Mouse (Mus musculus) MEL (cell line): ENCODE data around the gene Gen1. TPM values are rescaled to one million over a fixed set of nuclear protein-coding genes. Genes with fewer than 3 reads are reported as not detected.

Experiments
- DNase-seq: peaks from one replicate; pipeline ENCODE4 v3.0.0; 2011; ENCODE audit warnings: low read depth, low spot score
- H3K27ac ChIP-seq: 2 replicates; pipeline ENCODE4 v1.5.1; 2012; ENCODE audit warnings: low read depth, mild to moderate bottlenecking, control low read depth, low read length, moderate library complexity; ENCODE audit not compliant: control insufficient read depth
- H3K27me3 ChIP-seq, 2 experiments: fragments of 150-350 bp in 1 of 2; sonication (generic) in 1 of 2; 2 replicates each; pipeline ENCODE4 v1.6.1; 2012; ENCODE audit warnings: low read length in 2 of 2, mild to moderate bottlenecking in 2 of 2, improper control_type of control experiment in 1 of 2, moderate library complexity in 1 of 2; ENCODE audit not compliant: insufficient read depth in 2 of 2, control insufficient read depth in 1 of 2
- H3K36me3 ChIP-seq, 2 experiments: 2 replicates each; pipeline ENCODE4 v1.6.1; 2012 to 2014; ENCODE audit warnings: low read length in 2 of 2, improper control_type of control experiment in 1 of 2, inconsistent platforms in 1 of 2, mild to moderate bottlenecking in 1 of 2; ENCODE audit not compliant: insufficient read depth in 2 of 2, control insufficient read depth in 1 of 2
- H3K4me1 ChIP-seq, 2 experiments: fragments of 150-350 bp in 1 of 2; sonication (generic) in 1 of 2; 2 replicates each; pipeline ENCODE4 v1.6.1; 2012; ENCODE audit warnings: low read length in 2 of 2, improper control_type of control experiment in 1 of 2, mild to moderate bottlenecking in 1 of 2; ENCODE audit not compliant: insufficient read depth in 2 of 2, control insufficient read depth in 1 of 2
- H3K4me3 ChIP-seq, 2 experiments: fragments of 150-350 bp in 1 of 2; sonication (generic) in 1 of 2; 2 replicates each; pipeline ENCODE4 v1.5.1; 2012; ENCODE audit warnings: low read depth in 2 of 2, low read length in 2 of 2, mild to moderate bottlenecking in 2 of 2, moderate library complexity in 2 of 2, control low read depth in 1 of 2, improper control_type of control experiment in 1 of 2; ENCODE audit not compliant: control insufficient read depth in 1 of 2, insufficient read depth in 1 of 2
- H3K79me2 ChIP-seq: 2 replicates; pipeline ENCODE4 v1.6.1; 2012; ENCODE audit warnings: mild to moderate bottlenecking, low read length, moderate library complexity; ENCODE audit not compliant: control insufficient read depth, poor library complexity, insufficient read depth
- H3K9ac ChIP-seq: 2 replicates; pipeline ENCODE4 v1.6.1; 2012; ENCODE audit warnings: low read depth, mild to moderate bottlenecking, control low read depth, low read length, moderate library complexity; ENCODE audit not compliant: control insufficient read depth, poor library complexity, severe bottlenecking
- H3K9me3 ChIP-seq: fragments of 150-350 bp; sonication (generic); replicated peaks from 2 replicates; pipeline ENCODE4 v1.6.1; 2012; ENCODE audit warnings: mild to moderate bottlenecking, low read length, improper control_type of control experiment, moderate library complexity; ENCODE audit not compliant: insufficient read depth
- BHLHE40 ChIP-seq: IDR thresholded peaks from 2 replicates; pipeline ENCODE4 v1.6.1; 2012; ENCODE audit warnings: low read depth, mild to moderate bottlenecking, inconsistent platforms, low read length, improper control_type of control experiment, borderline replicate concordance
- CHD1 ChIP-seq: IDR thresholded peaks from 2 replicates; pipeline ENCODE4 v1.6.1; 2012; ENCODE audit warnings: low read depth, mild to moderate bottlenecking, inconsistent platforms, low read length, improper control_type of control experiment
- CTCF ChIP-seq, 3 experiments: IDR thresholded peaks in 2 of 3; conservative IDR thresholded peaks in 1 of 3; 2 replicates each; pipeline ENCODE4 v1.5.1; 2011 to 2012; ENCODE audit warnings: low read length in 3 of 3, low read depth in 2 of 3, mild to moderate bottlenecking in 2 of 3, improper control_type of control experiment in 1 of 3, inconsistent platforms in 1 of 3, mixed read lengths in 1 of 3, moderate library complexity in 1 of 3; ENCODE audit not compliant: control insufficient read depth in 1 of 3, insufficient read depth in 1 of 3, poor library complexity in 1 of 3, severe bottlenecking in 1 of 3
- EP300 ChIP-seq, 2 experiments: IDR thresholded peaks; 2 replicates each; pipeline ENCODE4 v1.6.1; 2011; ENCODE audit warnings: improper control_type of control experiment in 2 of 2, low read length in 2 of 2, low read depth in 1 of 2, mild to moderate bottlenecking in 1 of 2
- GABPA ChIP-seq: IDR thresholded peaks from 2 replicates; pipeline ENCODE4 v1.6.1; 2012; ENCODE audit warnings: low read depth, mild to moderate bottlenecking, inconsistent platforms, low read length, improper control_type of control experiment, moderate library complexity
- HCFC1 ChIP-seq: IDR thresholded peaks from 2 replicates; pipeline ENCODE4 v1.6.1; 2012; ENCODE audit warnings: low read depth, mild to moderate bottlenecking, inconsistent platforms, low read length, improper control_type of control experiment, moderate library complexity
- KAT2A ChIP-seq: conservative IDR thresholded peaks from 2 replicates; pipeline ENCODE4 v1.6.1; 2012; ENCODE audit warnings: low read depth, low read length, improper control_type of control experiment, inconsistent platforms
- MAFK ChIP-seq: IDR thresholded peaks from 2 replicates; pipeline ENCODE4 v1.6.1; 2011; ENCODE audit warnings: low read depth, mild to moderate bottlenecking, low read length, improper control_type of control experiment, borderline replicate concordance
- MAZ ChIP-seq: IDR thresholded peaks from 2 replicates; pipeline ENCODE4 v1.6.1; 2012; ENCODE audit warnings: low read depth, mild to moderate bottlenecking, inconsistent platforms, low read length, improper control_type of control experiment
- MEF2A ChIP-seq: IDR thresholded peaks from 2 replicates; pipeline ENCODE4 v1.6.1; 2014; ENCODE audit warnings: low read depth, mild to moderate bottlenecking, inconsistent platforms, low read length, improper control_type of control experiment; ENCODE audit not compliant: poor library complexity, insufficient replicate concordance, severe bottlenecking; ENCODE audit errors: extremely low read depth
- POLR2AphosphoS2 ChIP-seq: IDR thresholded peaks from 2 replicates; pipeline ENCODE4 v1.6.1; 2011; ENCODE audit warnings: low read length, improper control_type of control experiment
- POLR2AphosphoS5 ChIP-seq: IDR thresholded peaks from 2 replicates; pipeline ENCODE4 v1.6.1; 2012; ENCODE audit warnings: low read depth, borderline replicate concordance, mild to moderate bottlenecking, inconsistent platforms, low read length, moderate library complexity, mixed read lengths
- RAD21 ChIP-seq: IDR thresholded peaks from 2 replicates; pipeline ENCODE4 v1.6.1; 2011; ENCODE audit warnings: mild to moderate bottlenecking, low read depth, low read length, improper control_type of control experiment
- SMC3 ChIP-seq: IDR thresholded peaks from 2 replicates; pipeline ENCODE4 v1.6.1; 2011; ENCODE audit warnings: low read depth, low read length, improper control_type of control experiment
- TBP ChIP-seq: IDR thresholded peaks from 2 replicates; pipeline ENCODE4 v1.8.0; 2011; ENCODE audit warnings: low read depth, low read length, improper control_type of control experiment
- UBTF ChIP-seq: IDR thresholded peaks from 2 replicates; pipeline ENCODE4 v1.6.1; 2012; ENCODE audit warnings: low read depth, mild to moderate bottlenecking, inconsistent platforms, low read length, improper control_type of control experiment, moderate library complexity, borderline replicate concordance; ENCODE audit not compliant: insufficient read depth
- USF2 ChIP-seq, 2 experiments: IDR thresholded peaks; 2 replicates each; pipeline ENCODE4 v1.6.1; 2011 to 2012; ENCODE audit warnings: improper control_type of control experiment in 2 of 2, low read length in 2 of 2, borderline replicate concordance in 1 of 2, inconsistent platforms in 1 of 2, low read depth in 1 of 2, mild to moderate bottlenecking in 1 of 2; ENCODE audit not compliant: insufficient read depth in 1 of 2
- ZC3H11A ChIP-seq: IDR thresholded peaks from 2 replicates; pipeline ENCODE4 v1.6.1; 2012; ENCODE audit warnings: low read depth, mild to moderate bottlenecking, inconsistent platforms, low read length, improper control_type of control experiment
- ZNF384 ChIP-seq: IDR thresholded peaks from 2 replicates; pipeline ENCODE4 v1.6.1; 2012; ENCODE audit warnings: low read depth, mild to moderate bottlenecking, inconsistent platforms, low read length, improper control_type of control experiment
- polyA plus RNA-seq, 2 experiments: library from polyadenylated mRNA; stranded (reverse) in 1 of 2; unstranded in 1 of 2; fragments of >175 nt in 1 of 2; fragments of >200 nt in 1 of 2; gene quantifications; 2 replicates each; pipeline versions ENCODE4 v1.2.1 to v1.2.4; 2012; ENCODE audit warnings: low replicate concordance in 2 of 2, low read depth in 1 of 2; ENCODE audit not compliant: insufficient read length in 2 of 2, insufficient read depth in 1 of 2, missing spikeins in 1 of 2
- total RNA-seq: library from RNA; depleted of rRNA; stranded (reverse); fragments of 300-350 nt; gene quantifications from 2 replicates; pipeline ENCODE4 v1.2.3, GENCODE M21; 2012

Gene Gen1
- total and polyA plus RNA-seq, 3 experiments = 10.7 to 15.0 TPM; not detected in 1

DNA sequence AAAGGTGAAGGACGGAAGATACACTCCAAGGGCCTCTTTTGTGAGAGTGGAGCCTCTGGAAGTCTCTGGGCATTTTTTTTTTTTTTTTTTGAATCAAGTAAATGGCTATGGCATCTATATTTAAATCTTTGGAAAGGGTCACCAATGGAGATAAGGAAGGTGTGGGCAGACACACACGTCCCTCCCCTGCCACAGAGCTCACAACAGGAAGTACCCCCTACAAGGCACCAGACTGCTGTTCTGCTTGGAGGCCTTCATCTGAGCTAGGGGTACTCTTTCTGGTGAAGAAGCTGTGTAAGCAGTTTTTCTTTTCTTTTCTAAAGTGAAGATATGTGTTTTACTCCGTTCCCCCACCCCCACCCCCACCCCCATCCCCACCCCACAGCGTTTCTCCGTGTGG is 68.8 kb downstream of the Gen1 start:
- no peaks in the 10 kb centered on the region for H3K9me3 ChIP-seq
- DNase-seq = no peak
- H3K27me3 ChIP-seq = no peaks in the 10 kb centered on the region
- no peak overlapping the region for H3K4me3 ChIP-seq
- TF ChIP-seq HCFC1 (no peak), TBP (no peak)
- no peaks in the 10 kb centered on the region for H3K36me3 ChIP-seq
- H3K4me1 ChIP-seq = no peaks in the 10 kb centered on the region
- no peaks in the 10 kb centered on the region for H3K79me2 ChIP-seq
- no peak overlapping the region for H3K27ac ChIP-seq
- H3K9ac ChIP-seq = no peak overlapping the region

DNA sequence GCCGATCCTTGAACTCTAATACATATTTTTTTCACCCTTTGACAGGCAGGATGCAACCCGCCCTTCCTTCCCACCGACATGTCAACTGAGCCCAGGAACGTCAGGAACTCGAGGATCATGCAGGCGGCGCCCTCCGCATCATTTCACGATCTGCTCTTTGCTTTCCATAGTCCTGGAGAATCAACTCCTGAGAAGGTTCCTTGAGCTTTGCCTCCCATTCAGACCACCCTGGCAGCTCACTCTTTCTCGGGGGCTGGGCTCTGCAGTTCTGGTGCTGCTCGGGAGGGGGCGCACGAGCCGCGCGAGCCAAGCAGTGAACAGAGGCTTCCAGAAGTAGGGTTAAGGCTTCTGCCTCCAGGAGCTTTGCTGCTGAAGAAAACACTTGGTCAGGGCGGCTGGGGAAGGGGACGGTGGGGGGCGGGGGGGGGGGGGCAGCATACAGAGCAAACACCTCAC is 69.4 kb downstream of the Gen1 start:
- no peaks in the 10 kb centered on the region for H3K27me3 ChIP-seq
- H3K9ac ChIP-seq = no peak overlapping the region
- TF ChIP-seq RAD21 = peak; percentile 76
- TF ChIP-seq SMC3 = peak; percentile 67
- TF ChIP-seq ZC3H11A = peak; percentile 56
- TF ChIP-seq GABPA = no peak
- peak; percentile 49 to 81 (median 76) for TF ChIP-seq CTCF (IDR thresholded peaks at IDR 0.05 in 2 of 3, conservative IDR thresholded peaks at IDR 0.05 in 1 of 3; ENCODE audit: control insufficient read depth in 1 of 3, insufficient read depth in 1 of 3, low read depth in 2 of 3, low read length in 3 of 3, poor library complexity in 1 of 3, severe bottlenecking in 1 of 3)
- no peak overlapping the region for H3K4me3 ChIP-seq
- H3K79me2 ChIP-seq = no peaks in the 10 kb centered on the region
- DNase-seq = peak; percentile 43
- H3K36me3 ChIP-seq = no peaks in the 10 kb centered on the region
- H3K27ac ChIP-seq = no peak overlapping the region
- no peaks in the 10 kb centered on the region for H3K4me1 ChIP-seq
- H3K9me3 ChIP-seq = no peaks in the 10 kb centered on the region

DNA sequence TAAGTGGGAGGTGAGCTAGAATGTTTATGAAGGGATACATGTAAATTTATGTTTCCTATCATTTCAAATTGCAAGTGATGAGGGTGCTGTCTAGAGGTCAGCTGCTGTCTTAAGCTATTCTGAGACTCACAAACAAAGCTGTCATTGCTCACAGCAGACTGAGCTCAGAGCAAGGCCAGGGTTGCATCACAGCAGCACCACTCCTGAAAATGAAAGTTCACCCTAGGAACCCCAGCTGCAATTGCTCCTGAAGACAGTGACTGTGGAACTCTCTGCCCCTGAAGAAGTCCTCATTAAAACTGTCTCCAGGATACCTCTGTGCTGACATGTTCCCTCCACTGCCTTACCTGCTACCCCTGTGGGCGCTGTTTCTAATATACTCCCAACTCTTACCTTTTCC is 70.6 kb downstream of the Gen1 start:
- Histone ChIP-seq H3K4me1 (no peaks in the 10 kb centered on the region), H3K4me3 (no peak overlapping the region)
- TF ChIP-seq MAFK (no peak), RAD21 (no peak), CTCF (IDR thresholded peaks at IDR 0.05 in 2 of 3, conservative IDR thresholded peaks at IDR 0.05 in 1 of 3; ENCODE audit: control insufficient read depth in 1 of 3, insufficient read depth in 1 of 3, low read depth in 2 of 3, low read length in 3 of 3, poor library complexity in 1 of 3, severe bottlenecking in 1 of 3) (no peak), USF2 (IDR thresholded peaks at IDR 0.05; ENCODE audit: borderline replicate concordance in 1 of 2, insufficient read depth in 1 of 2, low read depth in 1 of 2, low read length in 2 of 2) (no peak), CHD1 (no peak), TBP (no peak), POLR2AphosphoS2 (no peak), EP300 (IDR thresholded peaks at IDR 0.05; ENCODE audit: low read depth in 1 of 2, low read length in 2 of 2) (no peak), POLR2AphosphoS5 (no peak), BHLHE40 (no peak), UBTF (no peak), MEF2A (no peak), MAZ (no peak), ZNF384 (no peak), KAT2A (no peak)
- TF ChIP-seq, all 39 proteins: peak for 0
- DNase-seq = no peak
- H3K79me2 ChIP-seq = no peaks in the 10 kb centered on the region
- H3K9ac ChIP-seq = no peak overlapping the region
- H3K9me3 ChIP-seq = no peaks in the 10 kb centered on the region
- no peaks in the 10 kb centered on the region for H3K27me3 ChIP-seq
- no peaks in the 10 kb centered on the region for H3K36me3 ChIP-seq
- no peak overlapping the region for H3K27ac ChIP-seq
